Mouse (Mus musculus): ENCODE measurements around the gene Ccdc84.
"Not testable (repeated sequence)": the region's sequence is repeated elsewhere in the genome, so short reads cannot be mapped to it uniquely, and the experiment has no call there.

DNA sequence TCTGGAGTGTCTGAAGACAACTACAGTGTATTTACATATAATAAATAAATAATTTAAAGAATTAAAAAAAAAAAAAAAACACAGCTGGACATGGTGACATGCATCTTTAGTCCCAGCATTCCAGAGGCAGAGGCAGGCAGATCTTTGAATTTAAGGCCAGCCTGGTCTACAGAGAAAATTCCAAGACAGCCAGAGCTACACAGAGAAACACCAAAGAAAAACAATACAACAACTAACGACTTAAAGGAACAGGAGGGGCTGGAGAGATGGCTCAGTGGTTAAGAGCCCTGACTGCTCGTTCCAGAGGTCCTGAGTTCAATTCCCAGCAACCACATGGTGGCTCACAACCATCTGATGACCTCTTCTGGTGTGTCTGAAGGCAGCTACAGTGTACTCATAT lies 41.0 kb downstream of the Ccdc84 start:
- not testable (repeated sequence) for TF ChIP-seq CTCF (conservative IDR thresholded peaks at IDR 0.05; ENCODE audit: low read length); NANOG (IDR thresholded peaks at IDR 0.05; ENCODE audit: borderline replicate concordance, low read length); POU5F1 (IDR thresholded peaks at IDR 0.05; ENCODE audit: borderline replicate concordance, low read length)
